Mouse (Mus musculus) liver, embryonic 14.5 days (tissue): ENCODE results near the gene Zfp74.

ENCODE experiments used
- CTCF ChIP-seq: IDR thresholded peaks from 2 replicates; pipeline ENCODE4 v1.5.1; 2016; ENCODE audit warnings: antibody characterized with exemption, low read depth, control low read depth
- EP300 ChIP-seq: IDR thresholded peaks from 2 replicates; pipeline ENCODE4 v1.6.1; 2016; ENCODE audit warnings: antibody characterized with exemption, low read depth

DNA sequence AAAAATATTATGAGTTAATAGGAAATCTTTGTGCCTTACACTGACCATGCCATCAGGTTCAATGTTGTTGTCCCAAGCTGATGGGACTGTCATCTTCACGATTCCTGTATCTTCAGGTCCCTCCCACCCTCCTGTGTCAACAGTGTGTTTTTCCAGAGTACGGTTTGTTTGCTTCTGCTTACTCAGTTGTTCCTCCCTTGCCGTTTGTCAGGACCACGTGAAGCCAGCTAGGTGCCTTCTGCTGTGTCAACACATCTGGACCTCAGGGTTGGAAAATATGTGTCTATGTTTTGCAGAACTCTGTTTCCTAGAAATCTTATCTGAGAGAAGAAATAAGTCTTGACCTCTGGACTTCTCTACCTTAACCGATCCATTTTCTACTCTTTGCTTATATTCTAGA lies 46.7 kb upstream of the Zfp74 start:
- TF ChIP-seq CTCF, result no peak
- no peak for TF ChIP-seq EP300
